Mouse (Mus musculus): ENCODE data around the gene Fbln1.

GRCm38 (mm10) chr15:85221115-85221854 lies 15.5 kb downstream of the Fbln1 start:
- TF ChIP-seq POLR2A (IDR thresholded peaks at IDR 0.05; ENCODE audit: borderline replicate concordance, insufficient read depth, low read length) (no peak), CTCF (IDR thresholded peaks at IDR 0.05; ENCODE audit: borderline replicate concordance, insufficient read depth, low read depth, low read length) (no peak)
